Mouse (Mus musculus): ENCODE measurements at regions not wholly inside any gene's neighbourhood (a gene's known extent, or its start where the extent isn't known, plus 50 kb on each side); places are given as distances from the start of the nearest gene placed in this dataset.

DNA sequence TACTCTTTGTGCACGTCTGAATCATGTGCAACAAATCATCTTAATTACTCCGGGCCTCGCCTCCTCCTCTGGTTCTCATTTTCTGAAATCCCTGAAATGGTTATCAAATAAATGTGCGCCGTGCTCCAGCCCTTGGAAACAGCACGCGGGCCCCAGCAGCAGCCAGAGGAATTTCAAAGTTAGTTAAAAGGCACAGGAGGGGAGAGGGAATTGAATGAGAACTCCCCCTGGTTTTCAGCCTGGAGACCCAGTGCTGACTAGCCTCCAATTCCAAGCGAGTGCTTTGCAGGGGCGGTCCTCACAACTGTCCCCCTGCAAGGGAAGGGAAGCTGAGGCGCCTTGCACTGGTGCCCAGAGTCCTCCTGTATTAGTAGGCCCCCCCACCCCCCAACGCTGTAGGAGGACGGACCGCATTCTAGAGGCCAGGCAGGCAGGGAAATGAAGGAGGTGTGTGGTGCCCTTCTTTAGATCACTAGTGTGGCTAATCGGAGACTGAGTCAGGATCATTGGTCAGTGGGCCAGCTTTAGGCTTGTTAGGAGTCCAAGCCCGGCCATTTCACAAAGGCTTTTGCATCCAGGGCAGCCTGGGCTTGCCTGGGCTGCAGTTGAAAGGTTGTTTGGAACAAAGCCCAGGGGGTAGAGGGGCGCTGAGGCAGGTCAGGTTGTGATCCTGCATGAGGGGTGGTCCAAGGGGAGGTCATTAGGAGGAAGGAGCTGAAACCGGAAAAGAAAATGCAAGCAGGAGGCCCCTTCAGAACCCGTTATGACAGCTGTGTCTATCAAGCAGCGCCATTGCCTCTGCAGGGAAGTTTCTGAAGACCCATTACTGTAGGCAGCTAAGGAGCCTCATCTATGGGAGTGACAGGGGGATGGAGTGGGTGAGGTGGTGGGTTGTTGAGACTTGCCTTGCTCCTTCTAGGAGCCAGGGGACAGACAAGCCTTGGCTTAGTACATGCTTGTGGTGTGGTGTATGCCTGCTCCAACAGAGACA, 80.3 kb upstream of the Igfbp7 start:
- DNase-seq (ENCODE audit: low spot score in 2 of 2): peak; percentile 24 to 32

DNA sequence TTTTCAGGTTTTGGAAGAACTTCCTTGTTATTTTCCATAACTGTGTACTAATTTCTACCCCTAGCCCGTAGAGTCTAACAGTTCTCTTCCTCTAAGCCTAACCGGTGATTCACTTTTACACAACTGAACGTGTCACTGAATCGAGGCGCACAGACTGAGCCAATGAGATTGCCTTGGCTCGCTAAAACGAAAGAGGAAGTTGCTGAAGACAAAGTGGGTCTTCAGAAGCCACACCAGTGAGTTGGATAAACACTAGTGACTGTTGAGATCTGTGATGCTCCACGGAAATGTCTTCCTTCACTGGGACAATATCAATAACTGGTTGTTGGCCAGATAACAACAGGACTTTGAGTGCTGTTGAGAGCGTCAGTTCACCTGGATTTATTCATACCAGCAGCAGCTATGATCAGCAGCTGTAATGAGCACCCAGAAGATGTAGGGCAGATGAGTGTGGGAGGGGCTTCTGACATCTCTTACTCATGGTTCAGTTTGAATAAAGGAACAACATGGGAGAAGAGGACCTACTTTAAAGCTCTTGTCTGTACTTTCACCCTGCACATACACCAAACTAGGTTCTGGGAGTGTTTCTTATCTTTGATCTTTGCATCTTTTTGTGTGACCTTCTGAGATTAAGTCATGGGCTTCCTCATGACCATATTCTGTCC, 75.3 kb upstream of the Igfbp7 start:
- DNase-seq (ENCODE audit: low spot score in 2 of 2): no peak

DNA sequence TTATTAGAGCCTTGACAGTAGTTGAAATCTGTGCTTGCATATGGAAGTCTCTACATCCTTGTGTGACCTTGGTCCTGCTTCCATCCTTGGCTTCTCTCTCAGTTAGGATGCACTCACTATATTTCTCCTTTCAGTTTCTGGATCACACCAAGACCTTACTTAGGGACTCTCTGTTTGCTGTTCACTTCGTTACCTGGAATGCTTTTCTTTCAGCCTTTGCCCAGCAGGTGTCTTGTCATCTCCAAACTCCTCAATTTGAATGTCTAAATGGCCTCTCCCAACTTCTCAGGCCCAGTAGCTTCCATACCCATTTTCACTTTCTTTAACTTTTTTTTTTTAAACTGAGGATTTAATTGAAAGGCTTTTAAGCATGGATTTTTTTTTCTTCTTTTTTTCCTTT, 74.0 kb upstream of the Igfbp7 start:
- no peak for DNase-seq (ENCODE audit: low spot score in 2 of 2)

DNA sequence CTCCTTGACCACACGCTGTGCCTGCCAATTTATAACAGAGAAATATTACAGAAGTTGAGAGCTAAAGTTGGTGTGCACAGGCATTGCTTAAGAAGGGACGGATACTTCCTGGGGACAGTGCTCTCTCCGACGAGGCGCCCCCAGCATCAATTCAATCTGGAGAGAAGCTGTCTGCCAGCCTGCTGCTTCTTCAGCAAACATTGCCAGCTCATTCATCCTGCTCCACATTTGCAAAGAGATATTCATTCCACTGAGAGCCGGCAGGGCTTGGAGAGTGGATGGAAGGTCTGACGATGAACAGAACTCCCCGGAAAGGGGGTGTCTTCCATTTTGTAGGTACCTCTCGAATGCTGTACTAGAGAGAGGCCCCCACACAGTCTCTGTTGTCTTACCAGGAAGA, 70.0 kb upstream of the Igfbp7 start:
- peak; percentile 33 to 37 for DNase-seq (ENCODE audit: low spot score in 2 of 2)

DNA sequence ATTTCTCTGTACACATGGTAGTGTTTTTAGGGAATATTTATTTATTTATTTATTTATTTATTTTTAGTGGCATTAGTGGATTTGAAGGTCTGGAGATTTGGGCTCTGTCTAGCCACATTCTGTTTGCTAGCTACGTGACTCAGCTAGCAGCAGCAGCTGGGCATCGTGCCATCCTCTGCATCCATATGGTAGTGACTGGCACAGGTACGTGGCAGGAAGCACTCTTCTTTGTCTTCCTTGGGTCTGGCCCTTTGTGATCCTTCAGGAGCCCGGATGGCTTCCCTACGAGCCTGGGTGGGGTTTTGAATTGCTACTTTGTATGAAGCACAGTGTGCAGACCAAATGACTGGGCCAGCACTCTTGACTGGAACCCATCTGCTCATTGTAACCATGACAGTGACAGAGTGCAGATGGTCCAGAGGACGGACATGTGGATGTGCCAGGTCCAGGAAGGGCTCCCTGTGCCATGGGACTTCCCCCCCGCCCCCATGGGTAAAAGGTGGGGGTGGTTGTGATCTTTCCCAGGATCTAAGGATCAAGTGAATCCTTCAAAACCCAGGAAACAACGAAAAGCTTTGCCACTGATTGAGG, 66.2 kb upstream of the Igfbp7 start:
- DNase-seq (ENCODE audit: low spot score in 2 of 2): peak; percentile 46 to 67

DNA sequence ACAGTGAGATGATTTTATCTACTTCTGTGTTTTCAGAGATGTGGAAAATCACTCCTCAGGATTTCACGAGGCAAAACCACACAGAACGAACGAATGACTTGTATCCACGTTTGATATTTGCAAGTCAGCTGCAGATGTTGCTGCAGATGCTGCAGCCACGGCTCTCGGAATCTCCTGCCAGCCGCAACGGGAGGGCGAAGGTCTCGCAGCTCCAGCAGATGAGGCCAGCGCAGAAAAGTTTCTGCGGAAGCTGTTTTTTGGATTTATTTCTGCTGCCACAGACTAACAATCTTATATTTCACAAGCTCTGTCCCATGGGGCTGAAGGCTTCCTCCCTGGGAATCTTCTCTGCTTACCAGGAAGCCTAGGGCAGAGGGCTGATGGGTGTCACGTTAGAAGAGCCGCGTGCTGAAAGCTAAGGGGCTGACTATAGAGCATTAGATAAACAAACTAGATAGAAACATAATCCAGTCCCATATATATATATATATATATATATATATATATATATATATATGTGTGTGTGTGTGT, 61.5 kb upstream of the Igfbp7 start:
- DNase-seq (ENCODE audit: low spot score in 2 of 2): no peak

DNA sequence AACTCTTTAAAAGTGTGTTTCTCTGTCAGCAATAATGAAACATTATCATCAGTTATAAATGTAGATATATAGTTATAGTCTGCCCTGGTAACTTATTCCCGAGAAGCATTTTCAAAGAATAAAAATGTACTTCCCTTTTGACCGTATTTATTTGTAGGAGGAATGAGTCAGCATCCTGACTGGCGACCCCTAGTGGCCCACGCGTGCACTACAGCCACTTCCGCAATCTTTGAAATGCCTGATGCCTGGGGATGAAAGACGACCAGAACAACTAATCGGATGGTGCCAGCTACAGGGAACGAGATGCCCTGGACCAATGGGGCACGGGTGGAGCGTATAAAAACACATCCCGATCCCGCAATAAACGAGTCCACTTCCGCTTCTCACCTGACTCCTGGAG, 60.6 kb upstream of the Igfbp7 start:
- peak; percentile 41 to 47 for DNase-seq (ENCODE audit: low spot score in 2 of 2)

DNA sequence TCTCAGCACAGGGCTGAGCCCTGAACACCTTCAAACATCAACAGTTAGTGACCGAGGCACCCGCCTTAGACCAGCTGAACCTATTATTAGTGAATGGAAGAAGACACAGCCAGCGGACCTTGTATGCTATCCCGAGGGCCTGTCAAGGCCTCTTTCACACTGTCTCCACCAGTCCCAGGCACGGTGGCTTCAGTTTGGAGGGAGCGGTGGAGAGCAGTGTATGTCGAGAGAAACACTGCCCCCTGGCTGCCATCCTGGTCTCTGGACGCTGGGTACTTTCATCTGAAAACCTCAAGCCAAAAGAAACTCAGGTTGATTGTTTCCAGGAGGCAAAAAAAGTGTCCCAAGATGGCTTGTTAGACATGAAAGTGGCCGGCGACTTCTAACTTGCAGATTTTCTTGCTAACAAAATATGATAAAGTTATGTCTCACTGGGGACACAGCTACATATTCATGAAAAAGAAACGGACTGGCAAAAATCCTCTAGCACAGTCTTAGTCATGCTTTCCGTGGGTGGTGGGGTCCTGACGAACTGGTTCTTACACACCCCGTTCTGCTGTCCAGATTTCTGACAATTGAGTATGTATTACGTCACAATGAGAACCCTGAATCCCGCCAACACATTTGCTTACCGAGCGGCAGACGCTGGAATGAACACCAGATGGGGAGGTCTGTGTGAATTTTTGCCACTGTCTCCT, 57.2 kb upstream of the Igfbp7 start:
- peak; percentile 55 to 61 for DNase-seq (ENCODE audit: low spot score in 2 of 2)

DNA sequence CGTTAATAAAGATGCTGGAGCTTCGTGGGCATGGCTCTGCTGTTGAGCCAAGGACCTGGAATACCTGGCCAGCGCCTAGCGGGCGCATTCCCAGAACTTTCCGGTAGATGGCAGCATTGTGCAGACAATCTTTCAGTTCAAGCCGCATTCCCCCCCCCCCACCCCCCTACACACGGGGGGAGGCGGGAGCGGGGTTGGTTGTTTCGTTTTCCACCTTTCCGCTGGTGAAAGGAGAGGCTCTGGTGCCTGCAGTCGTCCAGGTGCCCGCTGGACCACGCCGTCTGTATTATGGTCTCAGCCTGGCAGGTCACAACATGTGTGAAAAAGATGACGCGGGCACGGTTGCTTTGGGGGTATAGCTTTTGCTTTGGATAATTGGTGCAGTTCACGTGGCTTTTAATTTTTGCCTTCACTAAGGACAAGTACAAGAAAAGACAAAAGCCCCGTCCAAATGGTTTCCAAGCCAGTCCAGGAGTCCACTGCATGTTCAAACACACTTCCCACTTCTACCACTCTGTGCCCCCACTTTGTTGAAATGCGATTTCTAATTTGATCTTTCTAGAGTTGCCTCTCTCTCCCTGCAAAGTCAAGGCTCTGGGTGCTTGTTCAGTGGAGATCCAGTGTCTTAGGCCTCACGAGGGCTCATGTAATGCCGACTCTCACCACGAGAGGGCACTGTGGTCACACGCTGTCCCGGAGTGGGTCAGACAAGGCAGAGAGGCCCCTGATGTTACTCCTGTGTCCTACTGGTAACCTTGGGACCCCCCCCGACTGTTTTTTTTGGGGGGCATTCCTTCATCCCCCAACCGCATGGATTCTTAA, 52.3 kb upstream of the Igfbp7 start:
- peak; percentile 96 to 98 for DNase-seq (ENCODE audit: low spot score in 2 of 2)
